Mouse (Mus musculus): Measurements from ENCODE around the gene Ccsap.

GRCm38 (mm10) chr8:123880271-123880670 lies 20.3 kb upstream of the Ccsap start:
- no peak for TF ChIP-seq EP300 (IDR thresholded peaks at IDR 0.05; ENCODE audit: low read depth)
- no peak for TF ChIP-seq CTCF (IDR thresholded peaks at IDR 0.05; ENCODE audit: low read depth)
